Mouse (Mus musculus) cortical plate, adult 2 months (tissue): ENCODE measurements around the gene Bach2. TPM values are rescaled to one million over a fixed set of nuclear protein-coding genes. Genes with fewer than 3 reads are reported as not detected.
A peak's percentile ranks its signal among the peaks of the same experiment; 100 is the strongest.

Experiments used
- H3K27ac ChIP-seq: fragments of 200-500 bp; 2 replicates; pipeline ENCODE4 v1.5.1; 2012; ENCODE audit warnings: low read length, control low read depth, inconsistent platforms; ENCODE audit not compliant: insufficient read depth
- H3K4me1 ChIP-seq: fragments of 200-500 bp; 2 replicates; pipeline ENCODE4 v1.6.1; 2011; ENCODE audit warnings: low read length; ENCODE audit not compliant: control insufficient read depth, insufficient read depth
- H3K4me3 ChIP-seq: fragments of 200-500 bp; 2 replicates; pipeline ENCODE4 v1.5.1; 2011; ENCODE audit warnings: mild to moderate bottlenecking, low read length, control low read depth; ENCODE audit not compliant: insufficient read depth
- CTCF ChIP-seq: fragments of 200-500 bp; IDR thresholded peaks from 2 replicates; pipeline ENCODE4 v1.5.1; 2011; ENCODE audit warnings: mild to moderate bottlenecking, control low read depth, low read length; ENCODE audit not compliant: insufficient read depth; ENCODE audit errors: extremely low read depth
- POLR2A ChIP-seq: fragments of 200-500 bp; IDR thresholded peaks from 2 replicates; pipeline ENCODE4 v1.6.1; 2011; ENCODE audit warnings: mild to moderate bottlenecking, low read length, control low read depth; ENCODE audit not compliant: insufficient read depth; ENCODE audit errors: extremely low read depth
- polyA plus RNA-seq: library from polyadenylated mRNA; depleted of rRNA; stranded (reverse); fragments of >200 nt; gene quantifications from 2 replicates; pipeline ENCODE4 v1.2.3, GENCODE M21; 2012

The Bach2 gene
- polyA plus RNA-seq, 1 experiment, result 5.4 TPM

DNA sequence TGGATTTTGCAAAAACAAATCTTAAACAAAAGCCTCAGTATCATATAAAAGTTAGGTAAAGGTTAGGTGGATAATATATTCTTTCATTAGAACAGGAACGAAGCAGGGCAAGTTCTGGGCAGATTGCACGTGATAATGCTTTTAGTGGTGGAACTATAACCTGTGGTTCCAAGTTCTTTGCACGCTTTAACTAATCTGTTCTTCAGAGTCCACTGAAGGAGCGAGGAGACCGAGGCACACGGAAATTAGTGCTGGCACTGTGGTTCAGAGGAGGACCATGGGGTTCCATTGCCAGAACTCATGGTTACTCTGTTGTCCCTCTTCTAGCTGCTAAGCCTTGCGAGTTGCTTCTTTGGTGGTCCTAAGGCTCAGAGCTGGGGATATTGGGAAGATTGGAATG, 20.0 kb downstream of the Bach2 start:
- Histone ChIP-seq H3K4me1 (no peaks in the 10 kb centered on the region; the same call in 1 of the 2 replicates), H3K4me3 (no peak overlapping the region), H3K27ac (no peak overlapping the region)
- no peak for TF ChIP-seq CTCF

DNA sequence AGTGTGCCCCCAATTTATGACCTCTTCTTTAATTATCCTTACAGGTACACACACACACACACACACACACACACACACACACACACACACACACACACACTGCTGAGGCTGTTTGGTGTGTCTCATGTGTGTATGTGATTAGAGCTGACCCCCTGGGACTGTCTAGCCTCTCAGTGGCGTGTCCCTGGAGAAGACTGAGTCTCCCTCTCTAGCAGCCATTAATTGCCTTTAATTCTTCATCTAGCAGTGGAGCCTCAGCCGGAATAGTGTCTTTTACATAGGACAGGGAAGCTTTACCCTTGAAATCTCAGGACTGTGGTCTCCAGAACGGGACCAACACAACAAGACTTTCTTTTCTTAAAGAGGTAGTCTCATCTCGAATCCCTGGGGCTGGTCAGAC, 22.3 kb downstream of the Bach2 start:
- TF ChIP-seq CTCF, result no peak
- TF ChIP-seq POLR2A, result no peak
- Histone ChIP-seq H3K4me3 (no peak overlapping the region), H3K4me1 (peaks cover 2% of the 10 kb centered on the region), H3K27ac (no peak overlapping the region)

DNA sequence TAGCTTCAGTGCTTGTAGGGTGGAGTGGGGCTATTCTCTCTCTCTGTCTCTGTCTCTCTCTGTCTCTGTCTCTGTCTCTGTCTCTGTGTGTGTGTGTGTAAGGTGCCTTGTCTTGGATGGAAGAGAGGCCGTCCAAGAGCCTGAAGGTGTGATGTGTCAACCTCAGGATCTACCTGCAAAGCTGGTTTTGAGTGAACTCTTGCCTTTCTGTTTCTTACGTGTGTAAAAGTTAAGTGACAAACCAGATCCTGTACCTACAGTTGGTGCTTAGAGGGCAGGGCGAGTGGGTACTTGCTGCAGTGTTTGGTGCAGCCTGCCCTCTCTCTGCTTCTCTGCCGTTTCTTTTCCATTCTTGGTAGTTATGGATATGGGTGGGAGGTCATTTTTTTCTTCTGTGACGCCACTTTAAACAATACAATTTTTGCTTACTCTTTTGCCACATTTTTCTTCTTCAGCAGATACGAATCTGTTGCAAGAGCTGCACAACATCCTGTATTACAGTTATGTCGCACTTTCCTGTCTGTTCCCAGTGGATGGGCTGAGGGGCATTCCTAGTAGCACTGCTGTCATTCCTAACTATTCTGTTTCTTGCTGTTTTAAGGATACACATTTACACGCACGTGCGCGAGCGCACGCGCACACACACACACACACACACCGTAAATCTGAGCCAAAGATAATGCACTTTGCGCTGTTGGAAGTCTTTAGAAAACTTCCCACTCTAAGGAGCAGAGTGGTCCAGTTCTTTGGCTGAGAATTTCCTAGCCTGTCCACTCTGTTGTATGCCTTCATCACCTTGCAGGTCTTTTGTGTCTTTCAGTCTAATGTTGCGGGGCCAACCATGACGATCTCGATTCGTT, 24.5 kb downstream of the Bach2 start:
- Histone ChIP-seq H3K27ac (no peak overlapping the region), H3K4me1 (peaks cover 2% of the 10 kb centered on the region), H3K4me3 (0 out of 2 replicates have a peak overlapping the region, but pooled peaks have one; percentile 8)
- TF ChIP-seq POLR2A, result no peak
- no peak for TF ChIP-seq CTCF

DNA sequence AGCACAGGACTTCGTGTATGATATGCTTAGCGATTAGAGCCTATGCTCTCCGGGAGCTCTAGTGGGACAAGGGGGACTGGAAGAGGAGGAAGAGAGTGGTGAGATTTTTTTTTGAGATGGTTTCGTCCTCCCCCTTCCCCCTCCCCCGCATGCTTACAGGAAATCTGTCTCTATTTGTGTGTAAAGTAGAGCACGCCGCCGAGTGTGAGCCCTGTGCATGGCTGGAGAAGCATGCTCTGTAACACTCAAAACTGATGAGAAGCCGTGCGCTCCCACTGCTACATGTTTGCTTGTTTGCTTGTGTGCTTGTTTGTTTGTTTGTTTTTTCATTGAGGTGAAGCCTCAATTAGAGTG, 25.1 kb downstream of the Bach2 start:
- Histone ChIP-seq H3K4me3 (0 out of 2 replicates have a peak overlapping the region, but pooled peaks have one; percentile 8), H3K27ac (no peak overlapping the region), H3K4me1 (peaks cover 2% of the 10 kb centered on the region)
- TF ChIP-seq POLR2A (no peak), CTCF (no peak)

DNA sequence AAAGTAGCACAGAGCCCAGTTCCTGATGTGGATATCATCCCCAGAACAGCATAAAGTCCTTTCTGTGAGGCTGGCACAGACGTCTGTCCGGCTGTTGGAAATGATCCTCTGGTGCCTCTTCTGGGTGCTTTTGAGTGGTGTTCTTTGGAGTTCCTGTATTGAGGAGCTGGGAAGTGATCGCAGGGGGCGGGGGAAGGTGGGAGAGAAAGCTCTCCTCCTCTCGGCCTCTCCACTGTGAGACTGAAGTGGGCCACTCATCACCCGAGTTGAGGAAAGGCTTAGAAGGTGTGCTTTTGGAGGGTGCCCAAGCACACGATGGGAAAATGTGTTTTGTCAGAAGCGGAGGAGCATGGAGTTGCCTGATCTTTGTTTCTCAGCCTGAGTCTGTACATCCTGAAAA, 26.3 kb downstream of the Bach2 start:
- no peak for TF ChIP-seq POLR2A
- TF ChIP-seq CTCF, result no peak
- no peak overlapping the region for H3K27ac ChIP-seq
- H3K4me3 ChIP-seq, result no peak overlapping the region
- peaks cover 2% of the 10 kb centered on the region for H3K4me1 ChIP-seq

DNA sequence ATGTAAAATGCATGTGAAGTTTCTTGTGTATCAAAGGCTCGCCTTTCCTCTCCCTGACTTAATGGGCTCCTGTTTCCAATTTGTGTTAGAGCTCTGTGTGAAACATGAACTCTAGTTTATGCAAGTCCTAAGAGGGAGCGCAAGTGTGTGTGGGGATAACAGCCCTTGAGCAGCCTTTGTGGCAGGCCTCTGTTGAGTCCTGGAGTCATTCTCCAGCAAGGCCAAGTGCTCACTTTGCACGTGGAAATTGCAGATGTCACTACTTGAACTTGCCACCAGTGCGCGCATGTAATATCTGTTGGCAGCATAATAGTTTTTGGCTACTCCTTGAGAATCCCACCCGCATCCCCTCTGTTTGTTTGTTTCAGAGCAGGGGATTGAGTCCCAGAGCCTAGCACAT, 28.1 kb downstream of the Bach2 start:
- Histone ChIP-seq H3K4me1 (peaks cover 2% of the 10 kb centered on the region), H3K27ac (no peak overlapping the region), H3K4me3 (no peak overlapping the region)
- no peak for TF ChIP-seq POLR2A
- no peak for TF ChIP-seq CTCF

DNA sequence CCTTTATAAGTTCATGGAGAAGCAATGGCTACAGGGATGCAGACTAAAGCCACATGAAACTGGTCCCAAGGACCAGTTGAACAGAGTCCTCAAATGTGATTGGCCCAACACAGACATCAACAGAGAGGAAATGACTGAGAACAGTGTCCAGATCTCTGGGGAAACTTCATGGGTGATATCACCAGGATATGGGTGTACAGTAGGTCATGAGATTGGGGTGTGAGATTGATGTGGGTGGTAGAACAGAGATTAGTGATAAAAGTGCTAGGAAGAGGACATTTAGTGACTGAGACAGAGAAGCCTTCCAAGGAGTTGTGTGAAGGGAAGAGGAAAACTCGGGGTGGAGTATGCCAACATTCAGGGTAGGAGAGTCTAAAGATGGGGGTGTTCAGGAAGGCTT, 29.4 kb downstream of the Bach2 start:
- Histone ChIP-seq H3K27ac (no peak overlapping the region), H3K4me3 (no peak overlapping the region), H3K4me1 (peaks cover 2% of the 10 kb centered on the region)
- TF ChIP-seq POLR2A (no peak), CTCF (no peak)

DNA sequence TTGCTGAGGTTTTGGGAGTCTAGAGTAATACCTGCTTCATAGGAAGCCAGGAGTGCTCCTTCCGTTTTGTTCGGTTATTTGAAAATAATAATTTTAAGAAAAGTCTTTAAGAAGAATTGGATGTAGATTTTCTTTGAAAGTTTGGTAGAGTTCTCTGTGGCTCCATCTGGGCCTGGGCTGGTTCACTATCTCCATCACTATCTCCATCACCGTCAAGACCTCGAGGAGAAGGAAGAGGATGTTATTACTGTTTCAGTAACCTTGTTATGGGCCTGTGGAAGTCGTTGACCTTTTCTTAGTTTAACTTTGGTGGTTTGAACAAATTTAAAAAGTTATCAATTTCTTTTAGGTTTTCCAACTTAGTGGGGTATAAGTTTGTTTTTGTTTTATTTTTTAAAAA, 33.8 kb downstream of the Bach2 start:
- H3K4me1 ChIP-seq, result peaks cover under 1% of the 10 kb centered on the region
- no peak for TF ChIP-seq POLR2A
- TF ChIP-seq CTCF, result no peak
- H3K4me3 ChIP-seq, result no peak overlapping the region
- no peak overlapping the region for H3K27ac ChIP-seq

DNA sequence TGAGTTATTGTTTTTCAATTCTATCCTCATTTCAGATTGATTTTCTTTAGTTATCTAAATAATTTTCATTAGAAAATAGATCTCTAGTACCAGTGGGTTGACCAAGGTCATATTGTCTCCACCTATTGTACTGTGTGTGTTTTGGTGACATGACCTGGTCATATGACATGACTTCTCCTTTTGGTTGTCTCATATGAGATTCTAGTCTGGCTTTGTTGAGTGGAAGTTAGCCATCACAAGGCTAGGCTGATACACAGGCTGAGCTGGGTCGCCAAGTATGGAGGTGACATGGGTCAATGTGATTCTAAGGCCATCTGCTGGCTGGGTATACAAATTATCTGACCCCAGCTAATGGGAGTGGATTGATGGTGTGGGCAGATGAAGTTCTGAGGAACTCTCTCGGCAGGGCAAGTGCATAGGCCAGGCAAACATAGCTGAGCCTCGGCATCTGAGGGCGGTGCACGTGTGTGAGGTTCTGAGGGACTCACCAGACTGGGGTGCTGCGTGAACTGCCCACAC, 36.2 kb downstream of the Bach2 start:
- no peak overlapping the region for H3K27ac ChIP-seq
- H3K4me3 ChIP-seq, result no peak overlapping the region
- H3K4me1 ChIP-seq, result peaks cover 8% of the 10 kb centered on the region
- no peak for TF ChIP-seq POLR2A
- TF ChIP-seq CTCF, result no peak

DNA sequence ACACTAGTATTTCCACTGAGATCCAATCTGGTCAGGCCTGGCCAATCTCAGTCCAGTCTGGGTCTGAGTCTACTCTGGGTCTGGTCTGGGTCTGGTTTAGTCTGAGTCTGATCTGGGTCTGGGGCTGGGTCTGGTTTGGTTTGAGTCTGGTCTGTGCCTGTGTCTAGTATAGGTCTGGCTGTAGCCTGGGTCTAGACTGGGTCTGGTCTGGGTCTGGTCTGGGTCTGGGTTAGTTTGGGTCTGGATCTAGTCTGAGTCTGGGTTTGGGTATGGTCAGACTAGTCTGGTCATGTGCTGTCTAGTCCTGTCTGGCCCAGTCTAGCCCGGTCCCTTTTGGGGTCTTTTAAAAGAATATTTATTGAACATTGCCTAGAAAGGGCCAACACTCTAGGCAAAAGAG, 41.2 kb downstream of the Bach2 start:
- H3K4me1 ChIP-seq, result peaks cover 10% of the 10 kb centered on the region
- TF ChIP-seq CTCF (no peak), POLR2A (no peak)
- H3K27ac ChIP-seq, result 0 out of 2 replicates have a peak overlapping the region, but pooled peaks have one; percentile 39
- no peak overlapping the region for H3K4me3 ChIP-seq
